Mouse (Mus musculus): ENCODE data around the gene Lcn9. TPM values are rescaled to one million over a fixed set of nuclear protein-coding genes. Genes with fewer than 3 reads are reported as not detected.

Gene Lcn9
- not detected in 2 replicates for polyA plus RNA-seq (2012; rRNA removed)

DNA sequence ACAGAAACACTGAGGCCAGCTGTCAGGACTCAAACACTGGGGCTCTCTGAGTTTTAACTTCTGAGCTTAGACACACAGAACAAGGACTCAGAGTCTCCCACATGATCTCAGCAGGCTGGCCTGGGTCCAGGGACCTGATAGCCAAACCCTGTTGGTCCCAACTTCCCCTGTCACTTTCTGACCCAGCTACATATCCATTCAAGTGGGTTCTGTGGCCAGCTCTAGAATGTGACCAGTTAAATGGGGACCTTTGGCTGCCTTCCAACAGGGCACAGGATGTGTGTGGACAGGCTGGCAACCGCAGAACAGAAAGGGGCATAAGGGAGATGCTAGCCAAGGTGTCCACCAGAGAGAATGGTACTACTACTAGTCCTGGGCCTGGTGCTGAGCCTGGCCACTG lies at the start of gene Lcn9:
Lcn9 (plus strand) TSS at position 348 of the 400 bp plus-strand sequence.

DNA sequence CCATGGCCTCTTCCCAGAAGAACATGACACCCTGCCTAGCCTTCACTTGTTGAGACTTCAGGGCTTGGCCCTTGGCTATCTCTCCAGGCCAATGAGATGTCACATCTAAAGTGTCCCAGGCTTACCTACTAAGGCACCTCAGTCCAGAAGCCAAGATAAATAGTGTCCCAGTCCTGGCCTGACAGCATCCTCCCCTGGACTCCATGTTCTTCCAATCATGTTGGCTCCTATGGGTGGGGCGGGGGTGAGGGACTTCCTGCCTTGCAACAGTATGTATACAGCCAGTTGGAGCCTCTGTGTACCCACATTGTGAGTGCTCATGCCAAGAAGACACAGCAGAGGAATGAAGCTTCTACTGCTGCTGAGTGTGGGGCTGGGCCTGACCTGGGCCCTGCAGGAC lies 46.2 kb upstream of the Lcn9 start, which contains the start of gene Lcn11:
Lcn11 (plus strand) TSS at position 301 of the 400 bp plus-strand sequence.

DNA sequence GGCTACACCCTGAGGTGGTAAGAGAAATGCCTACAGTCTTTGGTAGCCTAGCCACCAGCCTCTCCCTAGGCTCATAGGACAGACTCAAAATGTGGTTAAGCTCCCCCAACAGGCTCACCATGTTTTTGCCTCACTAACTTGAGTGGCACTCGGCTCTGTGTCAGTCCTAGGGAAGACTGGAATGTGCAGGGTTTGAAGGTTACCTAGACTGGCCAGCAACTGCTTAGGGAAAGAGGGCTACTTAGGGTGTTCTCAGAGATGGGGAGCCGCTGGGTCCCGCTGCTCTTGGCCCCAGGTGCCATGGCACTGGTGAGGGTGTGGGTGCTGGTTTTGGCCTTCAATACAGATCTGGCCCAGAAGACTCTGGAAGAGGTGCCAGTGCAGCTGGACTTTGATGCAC lies 41.0 kb upstream of the Lcn9 start, which contains the start of gene Gm13539:
Gm13539 (plus strand) TSS at position 301 of the 400 bp plus-strand sequence.

DNA sequence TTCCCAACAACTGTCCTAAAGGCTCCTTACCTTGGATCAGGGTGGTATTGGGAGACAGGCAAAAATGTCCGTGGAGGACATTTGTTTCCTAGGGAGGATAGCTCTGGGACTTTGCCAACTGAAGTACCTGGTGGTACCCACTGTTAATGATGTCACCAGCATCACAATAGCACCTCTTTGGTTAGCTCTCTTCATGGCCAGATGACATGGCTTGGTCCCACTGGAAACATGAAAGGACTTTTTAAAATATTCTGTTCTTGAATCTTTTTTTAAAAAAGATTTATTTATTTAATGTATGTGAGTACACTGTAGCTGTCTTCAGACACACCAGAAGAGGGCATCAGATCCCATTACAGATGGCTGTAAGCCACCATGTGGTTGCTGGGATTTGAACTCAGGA lies 7.2 kb upstream of the Lcn9 start, which contains the start of gene Glt6d1:
Glt6d1 (minus strand) TSS at position 101 of the 400 bp plus-strand sequence.

DNA sequence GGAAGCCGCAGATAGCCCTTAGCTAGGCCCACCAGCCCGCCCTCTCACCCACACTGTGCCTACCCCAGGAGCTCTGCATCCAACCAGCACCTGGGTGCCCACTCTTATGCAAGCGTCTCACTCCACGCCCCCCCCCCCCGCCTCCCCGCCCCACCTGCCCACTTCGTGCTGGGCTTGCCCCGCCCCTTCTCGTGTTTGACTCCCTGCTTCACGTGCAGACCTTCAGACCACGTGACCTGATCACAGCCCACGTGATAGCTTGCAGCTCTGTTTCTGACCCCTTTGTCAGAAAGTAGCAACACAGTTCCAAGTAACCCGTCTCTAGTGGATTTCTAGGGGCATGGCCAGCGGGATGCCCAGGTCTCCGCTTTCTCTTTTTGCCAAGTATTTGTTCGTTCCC lies 24.3 kb downstream of the Lcn9 start, which contains the start of gene Sohlh1:
Sohlh1 (minus strand) TSS at position 23 of the 400 bp plus-strand sequence.

DNA sequence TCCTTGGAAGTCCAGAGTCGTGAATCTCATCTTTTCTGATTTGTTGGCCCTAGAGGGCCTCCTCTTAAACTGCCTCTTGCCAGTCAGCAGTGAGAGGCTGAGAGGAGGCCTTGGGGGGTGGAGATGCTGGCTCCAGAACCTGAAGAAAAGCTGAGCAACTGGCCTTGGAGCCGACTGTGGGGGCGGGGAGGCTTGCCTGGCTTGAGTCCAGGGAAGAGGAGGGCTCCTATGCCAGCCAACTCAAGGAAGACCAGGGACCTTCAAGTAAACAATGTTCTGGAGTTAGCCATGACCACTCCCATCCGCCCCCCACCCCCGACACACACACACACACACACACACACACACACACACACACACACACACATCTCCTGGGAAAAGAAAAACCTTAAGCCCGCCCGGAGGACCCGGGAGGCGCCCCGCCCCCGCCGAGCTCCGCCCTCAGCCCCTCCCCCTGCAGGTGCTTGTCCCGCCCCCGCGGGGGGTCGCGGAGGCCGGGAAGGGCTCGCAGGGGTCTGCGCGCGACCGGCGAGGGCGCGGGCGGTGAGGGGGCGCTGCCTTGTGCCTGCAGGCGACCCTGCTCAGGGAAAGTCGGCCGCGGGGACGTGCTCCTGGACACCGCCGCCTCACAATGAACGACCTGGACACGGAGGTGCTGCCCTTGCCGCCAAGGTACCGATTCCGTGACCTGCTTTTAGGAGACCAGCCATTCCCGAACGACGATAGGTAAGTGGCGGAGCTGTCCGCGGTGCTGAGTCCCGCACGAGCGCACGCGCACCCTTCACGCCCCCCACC lies 40.6 kb downstream of the Lcn9 start, which contains the start of gene Kcnt1:
Kcnt1 (plus strand) TSS at position 398 of the 795 bp plus-strand sequence.

Other genes starting within 250 kb of the Lcn9 start
- gene Mamdc4, start 248.3 kb upstream of the Lcn9 start, polyA plus RNA-seq (2012; rRNA removed) = 6.2 and 6.3 TPM in 2 replicates
- gene Phpt1, start 247.9 kb upstream of the Lcn9 start, polyA plus RNA-seq (2012; rRNA removed) = 32.3 and 33.8 TPM in 2 replicates
- gene Ajm1, start 241.4 kb upstream of the Lcn9 start, polyA plus RNA-seq (2012; rRNA removed) = 0.02 and 0.06 TPM in 2 replicates
- gene Rabl6, start 214.6 kb upstream of the Lcn9 start, polyA plus RNA-seq (2012; rRNA removed) = 20.4 and 22.4 TPM in 2 replicates
- gene Ccdc183, start 205.5 kb upstream of the Lcn9 start, polyA plus RNA-seq (2012; rRNA removed) = not detected in 2 replicates
- gene Tmem141, start 201.1 kb upstream of the Lcn9 start, polyA plus RNA-seq (2012; rRNA removed) = 9.5 and 10.0 TPM in 2 replicates
- gene Fcna, start 195.1 kb upstream of the Lcn9 start, polyA plus RNA-seq (2012; rRNA removed) = 21.6 and 24.9 TPM in 2 replicates
- not detected in 2 replicates for gene Lcn8, start 170.0 kb upstream of the Lcn9 start, polyA plus RNA-seq (2012; rRNA removed)
- gene Lcn5, start 165.2 kb upstream of the Lcn9 start, polyA plus RNA-seq (2012; rRNA removed) = not detected in 2 replicates
- gene Lcn6, start 146.4 kb upstream of the Lcn9 start, polyA plus RNA-seq (2012; rRNA removed) = not detected in 2 replicates
- not detected in 2 replicates for gene Lcn10, start 140.4 kb upstream of the Lcn9 start, polyA plus RNA-seq (2012; rRNA removed)
- gene Obp2a, start 123.1 kb upstream of the Lcn9 start, polyA plus RNA-seq (2012; rRNA removed) = not detected in 2 replicates
- gene Bmyc, start 116.4 kb upstream of the Lcn9 start, polyA plus RNA-seq (2012; rRNA removed) = 4.2 TPM in 2 replicates
- gene Obp2b, start 86.1 kb upstream of the Lcn9 start, polyA plus RNA-seq (2012; rRNA removed) = not detected in 2 replicates
- gene Lcn3, start 57.6 kb upstream of the Lcn9 start, polyA plus RNA-seq (2012; rRNA removed) = not detected in 2 replicates
- not detected in 2 replicates for gene Lcn11, start 46.1 kb upstream of the Lcn9 start, polyA plus RNA-seq (2012; rRNA removed)
- gene Gm13539, start 40.9 kb upstream of the Lcn9 start, polyA plus RNA-seq (2012; rRNA removed) = not detected in 2 replicates
- not detected in 2 replicates for gene Glt6d1, start 7.3 kb upstream of the Lcn9 start, polyA plus RNA-seq (2012; rRNA removed)
- not detected in 2 replicates for gene Sohlh1, start 24.1 kb downstream of the Lcn9 start, polyA plus RNA-seq (2012; rRNA removed)
- 0.02 TPM in 1 of 2 replicates, not detected in the other for gene Kcnt1, start 40.6 kb downstream of the Lcn9 start, polyA plus RNA-seq (2012; rRNA removed)
- 2.4 and 3.2 TPM in 2 replicates for gene Camsap1, start 160.1 kb downstream of the Lcn9 start, polyA plus RNA-seq (2012; rRNA removed)
- gene Ubac1, start 198.6 kb downstream of the Lcn9 start, polyA plus RNA-seq (2012; rRNA removed) = 274 and 312 TPM in 2 replicates